Mouse (Mus musculus): ENCODE results near the gene Specc1. TPM values are rescaled to one million over a fixed set of nuclear protein-coding genes. Genes with fewer than 3 reads are reported as not detected.

Specc1 gene
- 13.9 and 14.2 TPM in 2 replicates for polyA plus RNA-seq (2012; rRNA removed)

GRCm38 (mm10) chr11:61956572-61957295 is at the start of gene Specc1:
Specc1 (plus strand) TSS chr11:61956763.

DNA sequence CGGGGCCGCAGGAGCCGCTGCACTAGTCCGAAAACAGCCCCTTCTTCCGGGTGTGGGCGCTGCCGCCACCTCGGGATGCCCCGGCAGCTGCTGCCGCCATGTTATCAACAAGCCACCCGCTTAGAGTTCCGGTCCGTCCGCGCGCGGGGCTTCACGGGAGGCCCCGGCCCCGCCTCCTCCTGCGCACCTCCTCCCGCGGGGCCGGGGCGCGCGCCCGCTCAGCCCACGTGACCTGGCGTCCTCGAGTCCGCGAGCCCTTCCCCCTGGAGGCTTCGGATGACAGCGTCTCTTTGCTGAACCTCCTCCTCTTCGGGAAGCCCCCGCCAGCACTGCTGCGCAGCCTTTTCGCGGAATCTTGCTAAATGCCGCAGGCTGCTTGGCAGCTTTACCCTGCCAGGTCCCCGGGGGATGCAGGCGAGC is 26.5 kb upstream of the Specc1 start, which contains the start of gene Akap10:
Gene Akap10, minus strand, starts transcription at position 155 of the 420 bp plus-strand sequence.

GRCm38 (mm10) chr11:62248401-62249244 is 292.1 kb downstream of the Specc1 start, which contains the start of gene Adora2b:
Adora2b (plus strand) TSS chr11:62248984.

Other genes with a start within 250 kb of the Specc1 start
- 0.04 and 0.10 TPM in 2 replicates for gene Slc5a10, start 235.9 kb upstream of the Specc1 start, polyA plus RNA-seq (2012; rRNA removed)
- 57.9 and 71.5 TPM in 2 replicates for gene Prpsap2, start 194.7 kb upstream of the Specc1 start, polyA plus RNA-seq (2012; rRNA removed)
- gene Ulk2, start 101.7 kb upstream of the Specc1 start, polyA plus RNA-seq (2012; rRNA removed): 58.7 and 64.4 TPM in 2 replicates
- gene Akap10, start 26.5 kb upstream of the Specc1 start, polyA plus RNA-seq (2012; rRNA removed): 15.6 and 15.7 TPM in 2 replicates